Mouse (Mus musculus) kidney, postnatal 36 days (tissue): Measurements from ENCODE around the gene Ttc22.

Experiments used
- DNase-seq, 2 experiments: peaks; one replicate each; pipeline ENCODE4 v3.0.0; 2021 to 2022; ENCODE audit warnings: mixed read lengths in 2 of 2

Ttc22 gene

DNA sequence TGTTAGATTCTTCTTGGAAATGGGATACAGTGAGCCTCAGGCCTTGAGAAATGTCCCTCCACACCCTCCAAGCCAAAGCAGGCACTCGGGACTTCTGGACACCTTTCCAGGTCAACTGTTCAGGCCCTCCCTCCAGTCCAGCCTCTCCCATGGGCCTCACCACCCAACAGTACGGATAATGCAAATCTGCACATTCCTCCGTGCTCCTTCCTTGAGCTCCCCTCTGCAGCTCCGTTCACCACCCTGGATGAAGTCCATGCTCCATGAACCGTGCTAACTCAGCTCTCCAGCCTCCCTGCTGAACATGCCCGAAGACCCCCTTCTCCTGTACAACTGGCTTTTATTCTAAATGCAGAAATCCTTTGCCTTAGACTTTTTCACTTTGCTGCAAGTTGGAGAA is 42.5 kb downstream of the Ttc22 start:
- DNase-seq = peak; percentile 57 to 80

- peak in 1 of 2 experiments; percentile 17 for DNase-seq
Observed at GRCm38 (mm10) chr4:106665269-106665668, 43.0 kb downstream of the Ttc22 start.

GRCm38 (mm10) chr4:106665673-106666072 is 43.4 kb downstream of the Ttc22 start:
- DNase-seq = no peak

DNA sequence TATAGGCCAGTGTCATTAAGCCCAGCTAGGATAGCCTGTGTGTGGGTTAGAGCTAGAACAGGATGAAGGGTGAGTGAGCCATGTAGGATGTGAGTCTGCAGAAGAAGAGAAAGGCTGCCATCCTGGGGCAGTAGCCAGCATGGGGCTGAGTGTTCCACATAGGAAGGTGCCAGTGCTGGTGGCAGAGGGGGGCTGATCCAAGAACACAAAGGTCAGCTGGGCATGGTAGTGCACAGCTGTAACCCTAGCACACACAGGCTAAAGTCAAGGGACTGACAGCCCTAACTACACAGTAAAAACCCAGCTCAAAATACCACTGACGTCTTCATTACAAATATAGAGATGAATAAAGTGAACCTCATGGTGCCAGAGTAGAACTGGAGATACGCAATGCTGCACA is 44.3 kb downstream of the Ttc22 start:
- DNase-seq = no peak

DNA sequence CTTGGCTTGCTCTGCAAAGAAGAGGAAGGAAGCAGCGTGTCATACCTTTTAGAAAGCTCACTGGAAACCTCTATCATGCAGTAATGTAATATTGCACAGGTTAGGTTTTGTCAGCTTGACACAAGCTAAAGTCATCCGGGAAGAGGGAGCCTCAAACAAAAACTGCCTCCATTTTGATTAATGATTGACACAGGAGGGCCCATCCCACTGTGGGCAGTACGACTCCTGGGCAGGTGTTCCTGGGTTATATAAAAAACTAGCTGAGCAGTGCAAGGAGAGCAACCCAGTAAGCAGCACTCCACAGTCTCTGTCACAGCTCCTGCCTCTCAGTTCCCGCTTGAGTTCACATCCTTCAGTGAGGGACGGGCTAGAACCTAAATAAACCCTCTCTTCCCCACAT is 54.5 kb downstream of the Ttc22 start:
- DNase-seq = peak; percentile 45 to 60

DNA sequence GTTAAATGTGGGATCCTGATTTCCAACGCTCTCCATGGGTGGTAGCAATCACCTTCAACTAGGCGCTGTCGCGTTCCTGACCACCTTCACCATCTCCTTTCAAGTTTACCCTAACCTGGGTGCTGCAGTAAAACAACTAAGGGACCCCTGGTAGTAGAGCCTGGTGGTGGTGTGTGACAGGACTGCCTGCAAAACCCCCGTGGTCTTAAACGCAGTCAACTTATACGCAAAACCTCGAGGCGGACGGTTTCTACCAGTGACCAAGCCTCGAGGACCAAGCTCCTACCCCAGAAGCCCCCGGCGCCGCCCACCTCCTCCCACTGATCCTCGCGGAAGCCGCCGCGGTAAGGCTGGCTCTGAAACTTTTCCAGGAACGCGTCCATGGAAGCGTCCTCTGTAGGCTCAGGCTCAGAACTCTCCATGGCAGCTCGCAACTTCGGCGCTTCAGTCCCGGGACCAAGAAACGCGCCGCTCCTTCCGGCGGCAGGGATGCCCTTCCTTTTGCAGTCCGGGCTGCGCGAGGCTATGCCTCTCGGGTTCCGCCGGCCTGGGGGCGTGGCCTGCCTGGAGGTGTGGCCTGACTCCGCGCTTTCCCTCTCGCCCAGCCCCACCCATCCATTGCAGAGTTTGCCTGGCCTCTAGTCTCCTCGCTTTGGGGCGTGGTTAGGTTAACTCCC is 56.3 kb downstream of the Ttc22 start, which contains the start of gene Ttc4:
Gene Ttc4, minus strand, starts transcription at position 503 of the 677 bp plus-strand sequence.
- DNase-seq = peak; percentile 90 to 95

- no peak for DNase-seq
Observed at GRCm38 (mm10) chr4:106679152-106679551, 56.9 kb downstream of the Ttc22 start.

- DNase-seq = no peak
Observed at GRCm38 (mm10) chr4:106680955-106681354, 58.7 kb downstream of the Ttc22 start.

GRCm38 (mm10) chr4:106688636-106689296 is 66.5 kb downstream of the Ttc22 start:
- DNase-seq = no peak
